Mouse (Mus musculus) midbrain, embryonic 15.5 days (tissue): ENCODE results near the gene Mta3. TPM values are rescaled to one million over a fixed set of nuclear protein-coding genes. Genes with fewer than 3 reads are reported as not detected.

ENCODE experiments used
- ATAC-seq: fragments of 200-750 bp; cut with Nextera tagmentation; replicated peaks from 2 replicates; pipeline ENCODE4 v1.8.0; 2017; ENCODE audit warnings: moderate TSS enrichment
- H3K27ac ChIP-seq: fragments of 300-500 bp; sonication (generic); 2 replicates; pipeline ENCODE4 v1.5.1; 2015; ENCODE audit warnings: mild to moderate bottlenecking, inconsistent platforms
- H3K27me3 ChIP-seq: fragments of 300-500 bp; sonication (generic); replicated peaks from 2 replicates; pipeline ENCODE4 v1.6.1; 2015; ENCODE audit warnings: inconsistent platforms
- H3K36me3 ChIP-seq: fragments of 300-500 bp; sonication (generic); replicated peaks from 2 replicates; pipeline ENCODE4 v1.6.1; 2015; ENCODE audit warnings: inconsistent platforms
- H3K4me1 ChIP-seq: fragments of 300-500 bp; sonication (generic); 2 replicates; pipeline ENCODE4 v1.6.1; 2015; ENCODE audit warnings: inconsistent platforms
- H3K4me2 ChIP-seq: fragments of 300-500 bp; sonication (generic); 2 replicates; pipeline ENCODE4 v1.6.1; 2015; ENCODE audit warnings: inconsistent platforms, mild to moderate bottlenecking, moderate library complexity
- H3K4me3 ChIP-seq: fragments of 300-500 bp; sonication (generic); 2 replicates; pipeline ENCODE4 v1.5.1; 2015; ENCODE audit warnings: mild to moderate bottlenecking, inconsistent platforms
- H3K9ac ChIP-seq: fragments of 300-500 bp; sonication (generic); 2 replicates; pipeline ENCODE4 v1.6.1; 2015; ENCODE audit warnings: mild to moderate bottlenecking, inconsistent platforms
- H3K9me3 ChIP-seq: fragments of 300-500 bp; sonication (generic); 2 replicates; pipeline ENCODE4 v1.6.1; 2016; ENCODE audit warnings: inconsistent platforms
- WGBS: fragments of 180-500 bp; shearing (Covaris S2); methylation state at CpG from one replicate; pipeline ENCODE4 v1.1.7; 2015; ENCODE audit warnings: mixed read lengths; 5-methylcytosine and 5-hydroxymethylcytosine counted together
- polyA plus RNA-seq: library from polyadenylated mRNA; unstranded; fragments of >200 nt; fragmentation: Nextera tagmentation; extraction: Ambion mirVana; gene quantifications from 2 replicates; pipeline ENCODE4 v1.2.1, GENCODE M21; 2015

The Mta3 gene
- polyA plus RNA-seq, 1 experiment from 2014 or later, result 32.9 TPM

- H3K4me2 ChIP-seq, result no peak overlapping the region
- no peaks in the 10 kb centered on the region for H3K27me3 ChIP-seq
- H3K9ac ChIP-seq, result no peak overlapping the region
- no peak for ATAC-seq
- no peaks in the 10 kb centered on the region for H3K36me3 ChIP-seq
- 85% methylated on average over 6 of the region's 6 CpGs for WGBS
- H3K4me1 ChIP-seq, result peaks cover 5% of the 10 kb centered on the region; the same call in 1 of the 2 replicates
- no peak overlapping the region for H3K27ac ChIP-seq
- no peaks in the 10 kb centered on the region for H3K9me3 ChIP-seq
- H3K4me3 ChIP-seq, result no peak overlapping the region
Measured at GRCm38 (mm10) chr17:83770371-83770770, 64.4 kb downstream of the Mta3 start.

- WGBS, result 92% methylated on average over 7 of the region's 7 CpGs
- Histone ChIP-seq H3K27me3 (no peaks in the 10 kb centered on the region), H3K9me3 (no peaks in the 10 kb centered on the region), H3K36me3 (no peaks in the 10 kb centered on the region), H3K4me1 (peaks cover 5% of the 10 kb centered on the region; the same call in 1 of the 2 replicates), H3K4me2 (no peak overlapping the region), H3K4me3 (no peak overlapping the region), H3K27ac (no peak overlapping the region), H3K9ac (no peak overlapping the region)
- no peak for ATAC-seq
Measured at GRCm38 (mm10) chr17:83770931-83771330, 65.0 kb downstream of the Mta3 start.

GRCm38 (mm10) chr17:83772110-83772509, 66.1 kb downstream of the Mta3 start:
- 89% methylated on average over 9 of the region's 9 CpGs for WGBS
- Histone ChIP-seq H3K27ac (no peak overlapping the region), H3K4me3 (no peak overlapping the region), H3K36me3 (no peaks in the 10 kb centered on the region), H3K4me1 (peaks cover 5% of the 10 kb centered on the region; the same call in 1 of the 2 replicates), H3K4me2 (no peak overlapping the region), H3K9me3 (no peaks in the 10 kb centered on the region), H3K9ac (no peak overlapping the region), H3K27me3 (no peaks in the 10 kb centered on the region)
- no peak for ATAC-seq

GRCm38 (mm10) chr17:83772711-83773110, 66.7 kb downstream of the Mta3 start:
- H3K4me3 ChIP-seq, result no peak overlapping the region
- 0 out of 2 replicates have a peak, but pooled peaks have one; percentile 50 for ATAC-seq
- WGBS, result 48% methylated on average over 8 of the region's 8 CpGs
- no peaks in the 10 kb centered on the region for H3K27me3 ChIP-seq
- peaks cover 5% of the 10 kb centered on the region; the same call in 1 of the 2 replicates for H3K4me1 ChIP-seq
- H3K27ac ChIP-seq, result peak overlapping the region; percentile 23; the same call in 1 of the 2 replicates
- no peak overlapping the region for H3K9ac ChIP-seq
- H3K9me3 ChIP-seq, result no peaks in the 10 kb centered on the region
- no peaks in the 10 kb centered on the region for H3K36me3 ChIP-seq
- no peak overlapping the region for H3K4me2 ChIP-seq

GRCm38 (mm10) chr17:83776965-83777364, 71.0 kb downstream of the Mta3 start:
- Histone ChIP-seq H3K4me1 (peaks cover 5% of the 10 kb centered on the region; the same call in 1 of the 2 replicates), H3K4me3 (no peak overlapping the region), H3K27me3 (no peaks in the 10 kb centered on the region), H3K27ac (no peak overlapping the region), H3K9me3 (no peaks in the 10 kb centered on the region), H3K4me2 (no peak overlapping the region), H3K36me3 (no peaks in the 10 kb centered on the region), H3K9ac (no peak overlapping the region)
- WGBS, result 92% methylated on average over 7 of the region's 7 CpGs
- ATAC-seq, result no peak

- WGBS, result 81% methylated on average over 9 of the region's 9 CpGs
- Histone ChIP-seq H3K4me1 (peaks cover 5% of the 10 kb centered on the region; the same call in 1 of the 2 replicates), H3K4me2 (no peak overlapping the region), H3K9me3 (no peaks in the 10 kb centered on the region), H3K27ac (no peak overlapping the region), H3K9ac (no peak overlapping the region), H3K4me3 (no peak overlapping the region), H3K36me3 (no peaks in the 10 kb centered on the region), H3K27me3 (no peaks in the 10 kb centered on the region)
- ATAC-seq, result no peak
Measured at GRCm38 (mm10) chr17:83777462-83778051, 71.6 kb downstream of the Mta3 start.

GRCm38 (mm10) chr17:83780228-83780627, 74.3 kb downstream of the Mta3 start:
- ATAC-seq, result no peak
- Histone ChIP-seq H3K9ac (no peak overlapping the region), H3K4me1 (no peaks in the 10 kb centered on the region), H3K4me3 (no peak overlapping the region), H3K27ac (no peak overlapping the region), H3K27me3 (no peaks in the 10 kb centered on the region), H3K4me2 (no peak overlapping the region), H3K36me3 (no peaks in the 10 kb centered on the region), H3K9me3 (no peaks in the 10 kb centered on the region)
- WGBS, result 84% methylated on average over 5 of the region's 5 CpGs

- no peak overlapping the region for H3K9ac ChIP-seq
- no peak; the same call in 1 of the 2 replicates for ATAC-seq
- H3K4me2 ChIP-seq, result no peak overlapping the region
- no peak overlapping the region for H3K27ac ChIP-seq
- no peaks in the 10 kb centered on the region for H3K4me1 ChIP-seq
- no peak overlapping the region for H3K4me3 ChIP-seq
- WGBS, result 49% methylated on average over 5 of the region's 5 CpGs
- H3K9me3 ChIP-seq, result no peaks in the 10 kb centered on the region
- H3K27me3 ChIP-seq, result no peaks in the 10 kb centered on the region
- H3K36me3 ChIP-seq, result no peaks in the 10 kb centered on the region
Measured at GRCm38 (mm10) chr17:83782740-83783139, 76.8 kb downstream of the Mta3 start.

- Histone ChIP-seq H3K27me3 (no peaks in the 10 kb centered on the region), H3K9ac (no peak overlapping the region), H3K27ac (no peak overlapping the region), H3K4me3 (no peak overlapping the region), H3K9me3 (no peaks in the 10 kb centered on the region), H3K4me2 (no peak overlapping the region), H3K4me1 (no peaks in the 10 kb centered on the region), H3K36me3 (no peaks in the 10 kb centered on the region)
- WGBS, result 94% methylated on average over 6 of the region's 6 CpGs
- no peak for ATAC-seq
Measured at GRCm38 (mm10) chr17:83786418-83786817, 80.5 kb downstream of the Mta3 start.

GRCm38 (mm10) chr17:83790158-83790557, 84.2 kb downstream of the Mta3 start:
- Histone ChIP-seq H3K4me1 (no peaks in the 10 kb centered on the region), H3K9ac (no peak overlapping the region), H3K36me3 (no peaks in the 10 kb centered on the region), H3K27ac (no peak overlapping the region), H3K9me3 (no peaks in the 10 kb centered on the region), H3K27me3 (no peaks in the 10 kb centered on the region), H3K4me2 (no peak overlapping the region), H3K4me3 (no peak overlapping the region)
- no peak for ATAC-seq
- 86% methylated on average over 5 of the region's 5 CpGs for WGBS

- H3K9me3 ChIP-seq, result no peaks in the 10 kb centered on the region
- no peak overlapping the region for H3K4me3 ChIP-seq
- no peak for ATAC-seq
- WGBS, result 69% methylated on average over 23 of the region's 23 CpGs
- no peak overlapping the region for H3K27ac ChIP-seq
- H3K4me1 ChIP-seq, result no peaks in the 10 kb centered on the region
- H3K4me2 ChIP-seq, result no peak overlapping the region
- H3K36me3 ChIP-seq, result no peaks in the 10 kb centered on the region
- H3K9ac ChIP-seq, result no peak overlapping the region
- H3K27me3 ChIP-seq, result no peaks in the 10 kb centered on the region
Measured at GRCm38 (mm10) chr17:83792388-83792787, 86.4 kb downstream of the Mta3 start.

- Histone ChIP-seq H3K27ac (no peak overlapping the region), H3K4me3 (no peak overlapping the region), H3K4me1 (no peaks in the 10 kb centered on the region), H3K9ac (no peak overlapping the region), H3K9me3 (no peaks in the 10 kb centered on the region), H3K4me2 (no peak overlapping the region), H3K36me3 (no peaks in the 10 kb centered on the region), H3K27me3 (no peaks in the 10 kb centered on the region)
- ATAC-seq, result no peak
- 96% methylated on average over 17 of the region's 17 CpGs for WGBS
Measured at GRCm38 (mm10) chr17:83795121-83795520, 89.2 kb downstream of the Mta3 start.

- Histone ChIP-seq H3K9me3 (no peaks in the 10 kb centered on the region), H3K4me2 (no peak overlapping the region), H3K27me3 (no peaks in the 10 kb centered on the region), H3K9ac (no peak overlapping the region), H3K4me1 (0 out of 2 replicates have a peak, but pooled peaks cover 6% of the 10 kb centered on the region), H3K27ac (no peak overlapping the region), H3K36me3 (no peaks in the 10 kb centered on the region), H3K4me3 (no peak overlapping the region)
- 93% methylated on average over 11 of the region's 11 CpGs for WGBS
- no peak for ATAC-seq
Measured at GRCm38 (mm10) chr17:83799506-83800050, 93.6 kb downstream of the Mta3 start.
